Mouse (Mus musculus): Measurements from ENCODE around the gene Sox5. TPM values are rescaled to one million over a fixed set of nuclear protein-coding genes. Genes with fewer than 3 reads are reported as not detected.
"Not testable (repeated sequence)": the region's sequence is repeated elsewhere in the genome, so short reads cannot be mapped to it uniquely, and the experiment has no call there.

Gene Sox5
- polyA plus RNA-seq, 1 experiment from 2014 or later = 49.3 TPM

DNA sequence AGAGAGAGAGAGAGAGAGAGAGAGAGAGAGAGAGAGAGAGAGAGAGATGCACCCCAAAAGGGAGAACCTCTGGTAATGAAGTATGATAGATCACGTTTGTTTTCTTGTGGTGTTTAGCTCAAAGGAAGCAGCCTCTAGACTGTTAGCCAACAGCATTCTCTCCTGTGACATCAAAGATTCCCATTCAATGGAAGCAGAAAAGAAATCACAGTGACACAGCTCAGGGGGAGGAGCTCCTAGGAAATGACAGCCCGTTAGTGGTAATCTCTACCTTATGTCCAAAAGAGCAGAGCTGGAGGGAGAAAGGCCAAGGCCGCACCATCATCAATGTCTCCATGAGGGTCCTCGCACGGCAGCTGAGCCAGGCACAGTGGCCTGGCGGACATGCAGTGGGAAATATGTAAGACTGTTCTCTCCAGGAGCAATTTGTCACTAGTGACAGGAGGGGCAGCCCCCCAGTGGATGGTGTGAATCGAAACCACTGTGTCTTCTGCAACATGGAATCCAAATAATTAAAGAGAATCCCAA is 529.5 kb downstream of the Sox5 start:
- H3K4me2 ChIP-seq = no peak overlapping the region
- H3K4me1 ChIP-seq = peaks cover 27% of the 10 kb centered on the region
- H3K36me3 ChIP-seq (replicated peaks) = no peaks in the 10 kb centered on the region
- no peaks in the 10 kb centered on the region for H3K27me3 ChIP-seq (replicated peaks)
- ATAC-seq (replicated peaks) = 0 out of 2 replicates have a peak, but pooled peaks have one; percentile 46
- WGBS = 31% methylated on average over 7 of the region's 7 CpGs
- H3K27ac ChIP-seq = peak overlapping the region; percentile 59; the same call in 1 of the 2 replicates
- H3K9ac ChIP-seq = no peak overlapping the region
- H3K4me3 ChIP-seq = no peak overlapping the region
- no peaks in the 10 kb centered on the region for H3K9me3 ChIP-seq

DNA sequence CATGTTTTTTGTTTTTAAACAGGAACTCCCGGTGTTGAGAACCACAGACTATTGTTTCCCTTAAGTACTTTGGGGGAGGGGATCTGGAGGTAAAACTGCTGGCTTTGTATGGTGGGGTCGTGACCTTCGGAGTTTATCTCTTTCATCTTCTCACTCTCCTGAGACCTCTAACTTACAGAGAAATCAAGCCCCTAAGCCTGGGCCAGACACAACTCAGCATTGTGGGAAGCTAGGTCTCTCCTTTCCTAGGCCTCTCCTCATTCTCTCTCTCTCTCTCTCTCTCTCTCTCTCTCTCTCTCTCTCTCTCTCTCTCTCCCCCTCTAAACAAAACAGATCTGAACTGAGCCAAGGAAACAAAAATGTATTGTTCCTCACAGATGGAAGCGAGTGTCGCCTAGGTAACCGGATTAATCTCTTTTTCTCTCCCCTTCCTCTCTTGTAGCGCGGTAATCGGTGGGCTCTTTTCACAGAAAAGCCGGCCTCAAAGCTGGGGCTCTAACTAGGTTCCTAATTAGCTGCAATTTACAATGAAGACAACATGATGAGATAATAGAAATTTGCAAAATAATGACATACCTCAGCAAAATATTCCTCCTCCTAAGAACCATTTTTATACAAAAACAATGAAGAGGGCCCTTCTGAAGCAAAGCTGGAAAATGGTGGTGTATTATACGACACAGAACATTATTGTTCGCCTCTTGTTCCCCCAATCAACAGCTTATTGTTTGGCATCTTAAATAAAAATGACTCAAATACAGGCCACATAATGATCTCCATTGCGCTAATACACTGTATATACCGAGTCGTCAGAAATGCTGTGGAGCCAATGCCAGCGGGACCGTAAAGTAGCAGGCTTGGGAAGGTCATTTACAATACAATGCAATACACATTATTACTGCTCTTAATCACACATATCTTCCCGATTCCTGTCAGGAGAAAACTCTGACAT is 530.3 kb downstream of the Sox5 start:
- Histone ChIP-seq H3K36me3 (replicated peaks) (no peaks in the 10 kb centered on the region), H3K4me2 (no peak overlapping the region), H3K27me3 (replicated peaks) (no peaks in the 10 kb centered on the region), H3K27ac (peak overlapping the region; percentile 56; the same call in 1 of the 2 replicates), H3K4me1 (peaks cover 25% of the 10 kb centered on the region), H3K9ac (no peak overlapping the region), H3K9me3 (no peaks in the 10 kb centered on the region), H3K4me3 (no peak overlapping the region)
- 4% methylated on average over 18 of the region's 18 CpGs for WGBS
- peak; percentile 82 for ATAC-seq (replicated peaks)

DNA sequence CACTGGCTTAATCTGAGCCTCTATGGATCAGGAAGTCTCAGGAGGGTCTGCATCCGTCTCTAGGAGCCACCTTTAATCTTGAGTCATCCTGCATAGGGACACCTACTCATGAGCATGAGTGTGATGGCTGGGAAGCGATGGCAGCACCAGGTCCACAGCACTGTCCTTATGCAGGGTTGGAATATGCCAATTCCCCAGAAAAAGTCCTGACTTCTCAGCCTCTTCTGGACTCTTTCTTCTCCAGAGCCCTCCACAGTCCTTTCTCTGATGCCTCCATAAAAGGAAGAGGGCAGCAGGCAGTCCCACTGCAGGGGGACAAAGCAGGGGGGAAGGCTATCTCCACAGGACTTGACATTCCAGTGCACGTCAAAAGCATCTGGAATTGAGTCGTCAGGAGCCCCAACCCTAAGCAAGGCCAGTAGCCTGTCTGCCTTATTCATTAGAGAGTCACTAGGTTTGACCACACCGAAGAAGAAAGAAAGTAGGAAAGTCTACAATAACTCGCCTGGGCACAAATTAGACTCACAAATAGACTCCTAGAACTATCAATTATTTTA is 531.1 kb downstream of the Sox5 start:
- no peaks in the 10 kb centered on the region for H3K9me3 ChIP-seq
- no peak overlapping the region for H3K4me3 ChIP-seq
- peaks cover 20% of the 10 kb centered on the region for H3K4me1 ChIP-seq
- H3K36me3 ChIP-seq (replicated peaks) = no peaks in the 10 kb centered on the region
- H3K9ac ChIP-seq = no peak overlapping the region
- 0 out of 2 replicates have a peak, but pooled peaks have one; percentile 34 for ATAC-seq (replicated peaks)
- no peaks in the 10 kb centered on the region for H3K27me3 ChIP-seq (replicated peaks)
- no peak overlapping the region for H3K4me2 ChIP-seq
- 21% methylated on average over 6 of the region's 6 CpGs for WGBS
- H3K27ac ChIP-seq = peak overlapping the region; percentile 56

DNA sequence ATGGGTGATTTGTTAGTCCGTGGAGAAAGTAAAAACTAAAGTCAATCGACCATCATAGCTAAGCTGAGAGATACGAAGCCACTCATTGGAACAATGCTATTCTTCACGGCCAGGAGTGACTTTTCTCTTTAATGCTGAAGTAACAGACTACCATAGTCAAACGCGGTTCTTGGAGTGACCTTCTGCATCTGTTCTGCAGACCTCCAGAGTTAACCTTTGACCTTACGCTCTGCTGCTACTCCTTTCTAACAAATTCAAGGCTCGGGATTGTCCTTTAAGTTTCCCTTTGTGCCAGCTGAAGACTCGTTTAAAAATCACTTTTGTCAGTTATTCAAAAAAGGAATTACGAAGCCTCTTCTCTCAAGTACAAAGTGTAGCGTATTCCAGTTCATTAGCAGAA is 545.2 kb downstream of the Sox5 start:
- WGBS = 47% methylated on average over 11 of the region's 11 CpGs
- H3K4me2 ChIP-seq = no peak overlapping the region
- no peak for ATAC-seq (replicated peaks)
- no peaks in the 10 kb centered on the region for H3K9me3 ChIP-seq
- no peak overlapping the region for H3K4me3 ChIP-seq
- H3K27ac ChIP-seq = no peak overlapping the region
- H3K4me1 ChIP-seq = no peaks in the 10 kb centered on the region
- H3K9ac ChIP-seq = no peak overlapping the region
- no peaks in the 10 kb centered on the region for H3K27me3 ChIP-seq (replicated peaks)
- H3K36me3 ChIP-seq (replicated peaks) = no peaks in the 10 kb centered on the region

DNA sequence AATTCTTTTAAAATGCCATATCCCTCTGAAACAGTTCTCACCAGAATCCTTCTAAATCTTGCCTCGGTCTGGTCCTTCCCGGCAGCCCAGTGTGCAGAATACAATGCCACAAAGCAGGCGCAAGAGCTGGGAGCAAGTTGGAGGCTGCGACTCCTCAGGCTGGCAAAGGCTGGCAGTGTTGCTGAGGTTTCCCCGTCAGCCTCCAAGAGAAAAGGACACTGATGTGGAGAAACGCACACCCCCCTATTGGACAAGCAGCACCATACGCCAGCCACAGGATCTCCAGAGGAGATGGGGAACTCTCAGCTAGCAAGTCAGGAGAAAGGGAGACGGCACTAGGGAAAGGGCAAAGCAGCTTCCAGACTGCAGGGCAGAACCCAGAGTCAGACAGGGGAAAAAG is 577.8 kb downstream of the Sox5 start:
- Histone ChIP-seq H3K4me3 (no peak overlapping the region), H3K9ac (no peak overlapping the region), H3K4me2 (peak overlapping the region; percentile 35), H3K4me1 (peaks cover 26% of the 10 kb centered on the region), H3K36me3 (replicated peaks) (no peaks in the 10 kb centered on the region), H3K9me3 (no peaks in the 10 kb centered on the region), H3K27me3 (replicated peaks) (no peaks in the 10 kb centered on the region), H3K27ac (no peak overlapping the region)
- ATAC-seq (replicated peaks) = peak; percentile 60; the same call in 1 of the 2 replicates
- 22% methylated on average over 8 of the region's 8 CpGs for WGBS

DNA sequence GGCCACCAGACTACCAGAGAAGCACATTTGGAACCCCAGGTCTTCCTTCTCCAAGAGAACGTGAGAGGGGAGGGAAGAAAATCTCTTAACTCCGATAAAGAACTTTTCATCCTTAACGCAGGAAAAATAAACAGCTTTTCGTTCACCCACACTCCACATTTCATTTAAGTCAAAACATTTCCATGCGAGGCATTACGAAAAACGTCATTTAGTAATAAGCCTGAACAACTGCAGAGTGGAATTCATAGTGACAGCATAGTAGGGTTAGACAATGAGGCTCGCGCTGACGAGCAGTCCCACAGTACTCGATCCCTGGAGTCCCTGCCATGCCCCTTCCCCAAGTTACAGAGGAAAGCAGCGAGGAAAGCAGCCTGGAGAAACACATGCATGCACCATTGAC is 578.8 kb downstream of the Sox5 start:
- H3K9me3 ChIP-seq = no peaks in the 10 kb centered on the region
- no peak overlapping the region for H3K9ac ChIP-seq
- H3K4me1 ChIP-seq = peaks cover 22% of the 10 kb centered on the region
- 27% methylated on average over 12 of the region's 12 CpGs for WGBS
- peak overlapping the region; percentile 10; the same call in 1 of the 2 replicates for H3K4me3 ChIP-seq
- H3K36me3 ChIP-seq (replicated peaks) = no peaks in the 10 kb centered on the region
- ATAC-seq (replicated peaks) = no peak
- H3K4me2 ChIP-seq = peak overlapping the region; percentile 35
- no peak overlapping the region for H3K27ac ChIP-seq
- H3K27me3 ChIP-seq (replicated peaks) = no peaks in the 10 kb centered on the region

DNA sequence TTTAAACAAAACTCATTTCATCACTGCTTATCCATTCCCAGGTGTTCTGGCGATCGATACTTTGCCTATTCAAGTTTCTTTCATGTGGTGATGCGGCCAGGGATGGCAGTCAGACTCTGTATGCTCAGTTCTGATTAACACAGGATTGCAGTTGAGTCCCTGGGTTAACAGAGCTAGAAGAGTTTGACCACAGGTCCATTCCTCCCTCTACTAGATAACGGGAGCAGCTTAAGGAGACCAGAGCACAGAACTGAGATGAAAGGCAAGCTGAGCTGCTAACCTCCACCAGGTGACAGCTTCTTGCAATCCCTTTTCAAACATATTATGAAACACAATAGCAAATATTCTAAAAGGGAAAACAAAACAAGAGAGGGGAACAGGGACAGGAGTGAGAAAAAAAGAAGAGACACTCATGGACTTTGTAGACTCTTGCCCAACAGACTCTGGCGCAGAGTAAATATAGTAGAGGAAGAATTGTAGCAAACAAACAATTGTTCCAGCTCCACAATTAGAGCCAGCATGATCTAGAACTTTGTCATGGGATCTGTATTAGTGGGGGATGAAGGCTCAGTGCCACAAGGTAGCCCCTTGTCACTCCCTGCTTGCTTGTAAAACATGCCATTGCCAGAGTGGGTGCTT is 580.3 kb downstream of the Sox5 start:
- Histone ChIP-seq H3K4me1 (peaks cover 22% of the 10 kb centered on the region), H3K9me3 (no peaks in the 10 kb centered on the region), H3K4me2 (no peak overlapping the region), H3K27me3 (replicated peaks) (no peaks in the 10 kb centered on the region), H3K36me3 (replicated peaks) (no peaks in the 10 kb centered on the region), H3K4me3 (no peak overlapping the region), H3K9ac (no peak overlapping the region), H3K27ac (no peak overlapping the region)
- no peak for ATAC-seq (replicated peaks)
- 86% methylated on average over 5 of the region's 5 CpGs for WGBS

DNA sequence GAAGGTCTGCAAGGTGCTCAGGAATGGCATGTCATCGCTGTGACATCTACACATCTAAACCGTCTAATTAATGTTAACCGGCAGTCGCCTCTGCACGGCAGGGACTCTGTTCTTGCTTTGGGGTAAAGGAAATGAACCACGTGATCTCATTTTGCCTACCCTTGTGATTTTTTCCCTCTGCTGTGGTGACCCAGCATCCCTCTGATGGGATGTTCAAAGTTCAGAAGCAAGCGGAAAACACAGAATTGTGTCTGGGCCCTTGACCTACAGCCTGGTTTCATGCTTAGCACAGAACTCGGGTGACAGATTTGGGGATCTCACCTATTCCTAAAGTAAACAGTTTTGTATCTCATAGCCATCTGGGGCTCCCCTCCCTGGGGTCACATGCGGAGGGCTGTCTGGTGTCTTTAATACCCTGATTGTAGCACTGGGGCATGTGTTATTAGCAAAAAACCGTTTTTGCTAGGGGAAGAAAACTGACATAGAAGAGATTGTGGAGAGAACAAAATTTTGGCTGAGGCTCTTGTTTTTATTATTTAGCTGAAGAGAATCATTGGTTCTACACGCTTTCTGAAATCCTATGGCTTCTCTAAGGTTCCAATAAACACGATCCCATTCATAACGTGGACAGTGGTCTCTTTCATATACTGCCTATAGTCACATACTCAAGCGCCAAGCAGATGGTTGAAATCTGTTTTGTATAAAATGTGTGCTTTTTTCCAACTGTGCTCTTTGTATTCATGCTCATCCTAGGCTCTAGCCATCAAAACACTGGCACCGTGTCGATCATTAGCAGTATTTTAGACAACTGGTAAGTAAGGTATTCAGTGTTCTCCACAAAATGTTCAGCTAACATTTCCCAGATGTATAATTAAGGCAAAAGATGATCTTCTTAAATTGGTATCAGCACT is 584.3 kb downstream of the Sox5 start:
- ATAC-seq (replicated peaks) = no peak
- H3K4me2 ChIP-seq = no peak overlapping the region
- H3K27me3 ChIP-seq (replicated peaks) = no peaks in the 10 kb centered on the region
- H3K27ac ChIP-seq = no peak overlapping the region
- H3K9me3 ChIP-seq = no peaks in the 10 kb centered on the region
- WGBS = 65% methylated on average over 16 of the region's 16 CpGs
- no peaks in the 10 kb centered on the region for H3K36me3 ChIP-seq (replicated peaks)
- H3K4me1 ChIP-seq = peaks cover 4% of the 10 kb centered on the region
- H3K9ac ChIP-seq = no peak overlapping the region
- no peak overlapping the region for H3K4me3 ChIP-seq

DNA sequence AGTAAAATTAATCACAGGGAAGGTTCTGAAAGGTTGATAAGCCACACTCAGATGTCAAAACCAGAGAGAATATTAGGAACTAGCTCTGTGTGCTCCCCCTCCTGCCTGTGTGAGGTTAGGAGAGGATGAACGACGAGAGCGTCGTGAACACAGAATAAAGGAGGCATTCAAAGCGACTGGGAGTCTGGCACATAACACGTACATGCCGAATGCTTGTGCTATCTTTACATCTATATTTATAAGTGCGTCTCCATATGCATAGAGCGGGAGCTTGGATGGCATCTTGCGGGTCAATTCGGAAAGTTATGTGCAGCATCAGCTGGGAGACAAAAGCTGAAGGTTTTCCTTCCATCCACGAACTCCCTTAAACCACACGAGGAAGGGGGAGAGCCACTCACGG is 585.8 kb downstream of the Sox5 start:
- H3K4me2 ChIP-seq = no peak overlapping the region

DNA sequence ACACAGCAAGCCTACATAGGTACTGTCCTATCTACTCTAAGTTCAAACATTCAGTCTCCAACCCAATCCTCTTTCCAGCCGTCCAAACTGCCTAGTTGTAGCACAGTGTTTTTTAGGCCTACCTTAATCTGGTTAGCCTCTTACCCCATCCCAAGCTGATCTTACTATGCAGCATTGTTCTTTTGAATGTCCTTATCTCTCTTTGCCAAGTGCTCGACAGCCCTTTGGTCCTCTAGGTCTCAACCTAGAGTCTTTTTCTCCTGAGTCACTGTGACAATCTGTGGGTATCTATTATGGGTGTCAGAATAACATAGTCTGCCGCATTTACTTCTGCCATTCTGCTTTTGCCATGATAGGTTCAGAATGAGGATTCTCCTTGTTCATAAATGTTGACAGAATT is 598.7 kb downstream of the Sox5 start:
- H3K9me3 ChIP-seq = no peaks in the 10 kb centered on the region
- H3K9ac ChIP-seq = no peak overlapping the region
- H3K4me2 ChIP-seq = no peak overlapping the region
- H3K4me3 ChIP-seq = no peak overlapping the region
- H3K4me1 ChIP-seq = peaks cover 8% of the 10 kb centered on the region
- no peak for ATAC-seq (replicated peaks)
- H3K27me3 ChIP-seq (replicated peaks) = no peaks in the 10 kb centered on the region
- 88% methylated on average over 3 of the region's 3 CpGs for WGBS
- H3K27ac ChIP-seq = no peak overlapping the region
- H3K36me3 ChIP-seq (replicated peaks) = no peaks in the 10 kb centered on the region

More for the DNA sequence above, 585.8 kb downstream of the Sox5 start:
- no peak overlapping the region for H3K27ac ChIP-seq
- H3K4me3 ChIP-seq = no peak overlapping the region
- no peak overlapping the region for H3K9ac ChIP-seq
- no peaks in the 10 kb centered on the region for H3K9me3 ChIP-seq
- no peaks in the 10 kb centered on the region for H3K27me3 ChIP-seq (replicated peaks)
- H3K36me3 ChIP-seq (replicated peaks) = no peaks in the 10 kb centered on the region
- no peaks in the 10 kb centered on the region for H3K4me1 ChIP-seq
- no peak for ATAC-seq (replicated peaks)
- 68% methylated on average over 14 of the region's 14 CpGs for WGBS

DNA sequence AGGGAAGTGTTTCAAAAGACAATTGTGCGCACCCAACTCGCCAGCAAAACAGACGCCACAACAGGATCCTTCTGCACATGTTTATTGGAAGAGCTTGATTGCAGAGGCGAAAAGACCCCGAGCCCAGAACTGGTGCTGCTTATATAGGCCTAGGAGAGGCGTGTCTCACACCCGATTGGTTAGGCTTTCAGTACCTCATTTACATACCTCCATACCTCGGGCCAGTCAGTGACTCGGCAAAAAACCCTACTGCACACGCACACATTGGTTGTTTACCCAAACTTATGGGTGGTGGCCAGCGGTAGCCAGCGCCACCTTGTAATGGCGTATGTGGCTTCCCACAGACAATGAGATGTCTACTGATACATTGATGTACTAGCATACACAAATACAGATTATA is 599.3 kb downstream of the Sox5 start:
- not testable (repeated sequence) for ATAC-seq (replicated peaks); H3K9ac ChIP-seq; H3K36me3 ChIP-seq (replicated peaks); H3K27ac ChIP-seq; H3K9me3 ChIP-seq; H3K27me3 ChIP-seq (replicated peaks); H3K4me1 ChIP-seq; H3K4me3 ChIP-seq; H3K4me2 ChIP-seq
- 93% methylated on average over 13 of the region's 13 CpGs for WGBS
